In genomic region chr1:89481154-89481553, GRCm38 (mm10) we compare ENCODE assay signal across 17 mouse cellular contexts. TPM values are rescaled to one million over a fixed set of nuclear protein-coding genes. Genes with fewer than 3 reads are reported as not detected.
DNase-seq lines count a peak whose midpoint lies in the region; ATAC-seq lines count a peak whose summit lies in the region.
"Had no signal": no experiment of that assay in that cellular context is flagged by ENCODE, and none has a peak within 500 bp of the region (broad histone marks: within the 10 kb centered on the region; RNA-seq: fewer than 3 reads in every experiment).

No protein-coding gene starts in this region.

- no peaks in the 10 kb centered on the region for H3K9me3 ChIP-seq in intestine, embryonic 15.5 days
- H3K9me3 ChIP-seq: forebrain, embryonic 13.5 days had no signal

- H3K36me3 ChIP-seq in intestine, embryonic 15.5 days = no peaks in the 10 kb centered on the region

- peaks cover 44% of the 10 kb centered on the region for H3K4me1 ChIP-seq in intestine, embryonic 15.5 days (replicated peaks)

- peak overlapping the region; percentile 6; the same call in 1 of the 2 replicates for H3K27ac ChIP-seq in intestine, embryonic 15.5 days
- H3K27ac ChIP-seq: forebrain, embryonic 13.5 days; macrophage had no signal

- DNase-seq in kidney, adult 11 months = peak; percentile 92
- DNase-seq in kidney, postnatal 14 days = peak; percentile 82
- peak; percentile 82 for DNase-seq in lung, postnatal 25 days (ENCODE audit: low spot score)
- DNase-seq in right cerebral cortex, postnatal 10 days (ENCODE audit: low spot score in 2 of 2) = no peak
- DNase-seq in layer of hippocampus, postnatal 25 days (ENCODE audit: extremely low spot score in 1 of 2, low spot score in 1 of 2) = no peak
- no peak for DNase-seq in neural tube, embryonic 10.5 days (ENCODE audit: extremely low spot score, low spot score)
- DNase-seq in layer of hippocampus, postnatal 14 days (ENCODE audit: low spot score in 2 of 2) = no peak
- DNase-seq: cerebellum, adult 18-20 months; gastrocnemius, postnatal 10 days; heart, postnatal 36 days; right cerebral cortex, postnatal 25 days; thymus, postnatal 36 days had no signal

- no peak overlapping the region for H3K9ac ChIP-seq in intestine, embryonic 15.5 days
- H3K9ac ChIP-seq: forebrain, embryonic 13.5 days had no signal

- peak; percentile 80 for ATAC-seq in intestine, embryonic 15.5 days
- ATAC-seq: activated CD4-positive, CD25-positive, alpha-beta regulatory T cell, adult 4 months; CD4-positive, CD25-positive, alpha-beta regulatory T cell, adult 4 months had no signal

- no peak overlapping the region for H3K4me3 ChIP-seq in intestine, embryonic 15.5 days (replicated peaks)
- H3K4me3 ChIP-seq: forebrain, embryonic 13.5 days had no signal

- 67% methylated on average over 9 of the region's 9 CpGs for WGBS in intestine, embryonic 15.5 days

- H3K4me2 ChIP-seq in intestine, embryonic 15.5 days (replicated peaks) = peak overlapping the region; percentile 12; the same call in 1 of the 2 replicates
- H3K4me2 ChIP-seq: forebrain, embryonic 13.5 days had no signal

- no peaks in the 10 kb centered on the region for H3K27me3 ChIP-seq in intestine, embryonic 15.5 days (replicated peaks)
- H3K27me3 ChIP-seq: forebrain, embryonic 13.5 days had no signal

RNA-seq across cellular contexts. Expression of gene Agap1, which starts 26.5 kb away (rescaled TPM):
- 9.4 and 10.9 TPM in 2 replicates for polyA plus RNA-seq in intestine, embryonic 15.5 days (2015; fragmentation: Nextera tagmentation; extraction: Ambion mirVana)
- 100 to 1,000 TPM; 255 to 275 TPM for total RNA-seq in layer of hippocampus, postnatal 25 days (2021)
- total RNA-seq in layer of hippocampus, postnatal 14 days (2021) = 100 to 1,000 TPM; 225 to 280 TPM

Comparison
In these comparisons a context has a peak if more than half of its experiments do, and no peak if none do; other contexts are left out.
1. DNase-seq: peak in kidney, adult 11 months (single experiment), kidney, postnatal 14 days (single experiment) and lung, postnatal 25 days (single experiment); none in right cerebral cortex, postnatal 10 days (0 of 2), layer of hippocampus, postnatal 25 days (0 of 2), neural tube, embryonic 10.5 days (single experiment) and layer of hippocampus, postnatal 14 days (0 of 2).